Mouse (Mus musculus) liver, embryonic 14.5 days (tissue): Measurements from ENCODE around the gene Tinf2.

Experiments
- CTCF ChIP-seq: IDR thresholded peaks from 2 replicates; pipeline ENCODE4 v1.5.1; 2016; ENCODE audit warnings: antibody characterized with exemption, low read depth, control low read depth
- EP300 ChIP-seq: IDR thresholded peaks from 2 replicates; pipeline ENCODE4 v1.6.1; 2016; ENCODE audit warnings: antibody characterized with exemption, low read depth

GRCm38 (mm10) chr14:55713729-55714122, 32.1 kb upstream of the Tinf2 start, which contains the start of gene Tgm1:
- TF ChIP-seq CTCF (no peak), EP300 (no peak)
